Mouse (Mus musculus) limb, embryonic 10.5 days (tissue): ENCODE data around the gene Nat10. TPM values are rescaled to one million over a fixed set of nuclear protein-coding genes. Genes with fewer than 3 reads are reported as not detected.
A peak's percentile ranks its signal among the peaks of the same experiment; 100 is the strongest.

Experiments used
- DNase-seq: peaks from one replicate; pipeline ENCODE4 v3.0.0-alpha.2; 2017; ENCODE audit warnings: low spot score
- H3K27ac ChIP-seq: fragments of 300-500 bp; sonication (generic); 2 replicates; pipeline ENCODE4 v1.5.1; 2016; ENCODE audit warnings: mild to moderate bottlenecking
- H3K27me3 ChIP-seq: fragments of 300-500 bp; sonication (generic); 2 replicates; pipeline ENCODE4 v1.6.1; 2016; ENCODE audit warnings: low read depth, mild to moderate bottlenecking; ENCODE audit not compliant: poor library complexity, severe bottlenecking
- H3K36me3 ChIP-seq: fragments of 300-500 bp; sonication (generic); 2 replicates; pipeline ENCODE4 v1.6.1; 2016; ENCODE audit warnings: mild to moderate bottlenecking, moderate library complexity
- H3K4me1 ChIP-seq: fragments of 300-500 bp; sonication (generic); 2 replicates; pipeline ENCODE4 v1.6.1; 2016
- H3K4me3 ChIP-seq: fragments of 300-500 bp; sonication (generic); 2 replicates; pipeline ENCODE4 v1.5.1; 2016; ENCODE audit warnings: mild to moderate bottlenecking, moderate library complexity
- H3K9me3 ChIP-seq: fragments of 300-500 bp; sonication (generic); replicated peaks from 2 replicates; pipeline ENCODE4 v1.6.1; 2016; ENCODE audit warnings: mild to moderate bottlenecking
- WGBS: fragments of 180-500 bp; shearing (Covaris S2); methylation state at CpG from one replicate; pipeline ENCODE4 v1.1.7; 2016; 5-methylcytosine and 5-hydroxymethylcytosine counted together
- polyA plus RNA-seq: library from polyadenylated mRNA; unstranded; fragments of >200 nt; fragmentation: Nextera tagmentation; extraction: Ambion mirVana; gene quantifications from 2 replicates; pipeline ENCODE4 v1.2.1, GENCODE M21; 2016

The Nat10 gene
- polyA plus RNA-seq, 1 experiment from 2014 or later = 34.7 TPM

DNA sequence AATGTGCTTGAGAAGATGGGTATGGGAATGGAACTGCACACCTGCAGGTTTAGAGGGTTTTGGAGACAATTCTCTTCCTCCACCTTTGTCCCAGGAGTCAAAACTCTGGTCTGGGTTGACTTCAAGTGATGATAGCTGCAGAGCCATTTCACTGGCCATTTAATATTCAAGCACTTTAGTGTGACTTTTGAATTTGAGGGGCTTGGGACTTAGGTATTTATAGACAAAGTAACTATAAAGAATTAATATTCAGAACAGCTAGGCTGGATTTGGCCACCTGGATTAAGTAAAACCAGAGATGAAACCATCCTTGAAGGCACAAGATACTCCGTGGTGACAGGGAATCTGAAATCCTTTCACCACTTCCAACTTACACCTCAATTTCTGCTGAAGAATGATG, 1.4 kb upstream of the Nat10 start:
- Histone ChIP-seq H3K4me1 (peaks cover 15% of the 10 kb centered on the region), H3K36me3 (peaks cover 36% of the 10 kb centered on the region), H3K27me3 (no peaks in the 10 kb centered on the region), H3K4me3 (no peak overlapping the region), H3K9me3 (no peaks in the 10 kb centered on the region), H3K27ac (no peak overlapping the region)
- no peak for DNase-seq
- WGBS = 60% methylated on average over 1 of the region's 1 CpGs

- H3K27ac ChIP-seq = no peak overlapping the region
- WGBS = 44% methylated on average over 4 of the region's 4 CpGs
- no peak for DNase-seq
Observed at GRCm38 (mm10) chr2:103761993-103762392, 923 bp upstream of the Nat10 start.

GRCm38 (mm10) chr2:103760421-103760820, 649 bp downstream of the Nat10 start:
- Histone ChIP-seq H3K4me1 (peaks cover 15% of the 10 kb centered on the region), H3K27ac (peak overlapping the region; percentile 78), H3K4me3 (peak overlapping the region; percentile 83), H3K27me3 (no peaks in the 10 kb centered on the region), H3K9me3 (no peaks in the 10 kb centered on the region), H3K36me3 (peaks cover 32% of the 10 kb centered on the region)
- peak; percentile 36 for DNase-seq
- under 1% methylated on average over 12 of the region's 12 CpGs for WGBS

More at GRCm38 (mm10) chr2:103761993-103762392, 923 bp upstream of the Nat10 start:
- H3K36me3 ChIP-seq = peaks cover 31% of the 10 kb centered on the region
- H3K9me3 ChIP-seq = no peaks in the 10 kb centered on the region
- peaks cover 15% of the 10 kb centered on the region for H3K4me1 ChIP-seq
- H3K27me3 ChIP-seq = no peaks in the 10 kb centered on the region
- H3K4me3 ChIP-seq = peak overlapping the region; percentile 83

- H3K4me1 ChIP-seq = peaks cover 8% of the 10 kb centered on the region
- DNase-seq = no peak
- WGBS = 91% methylated on average over 9 of the region's 9 CpGs
- H3K27me3 ChIP-seq = no peaks in the 10 kb centered on the region
- peaks cover 63% of the 10 kb centered on the region for H3K36me3 ChIP-seq
- no peak overlapping the region for H3K27ac ChIP-seq
- H3K9me3 ChIP-seq = no peaks in the 10 kb centered on the region
- no peak overlapping the region for H3K4me3 ChIP-seq
Observed at GRCm38 (mm10) chr2:103755458-103756085, 5.5 kb downstream of the Nat10 start.

DNA sequence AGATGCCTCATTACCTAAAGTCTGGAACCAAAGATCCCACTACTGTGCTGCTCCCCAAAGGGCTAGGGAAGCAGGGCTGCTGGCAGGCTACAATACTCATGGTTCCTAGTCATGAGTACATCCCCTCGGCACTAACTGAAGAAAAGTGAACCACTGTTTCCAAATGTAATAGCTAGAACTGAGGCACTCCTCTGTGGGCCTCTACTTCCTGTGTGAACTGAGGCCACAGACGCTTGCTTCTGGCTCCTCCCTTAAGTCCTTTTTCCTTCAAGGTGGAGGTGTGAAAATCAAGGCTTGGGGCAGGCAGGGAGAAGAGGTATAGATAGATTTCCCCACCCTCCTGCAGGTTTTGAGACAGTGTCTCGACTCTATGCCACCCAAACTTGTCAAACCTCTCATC, 6.5 kb downstream of the Nat10 start:
- no peak overlapping the region for H3K4me3 ChIP-seq
- H3K27me3 ChIP-seq = no peaks in the 10 kb centered on the region
- peaks cover 73% of the 10 kb centered on the region for H3K36me3 ChIP-seq
- no peak overlapping the region for H3K27ac ChIP-seq
- WGBS = 90% methylated on average over 3 of the region's 3 CpGs
- DNase-seq = no peak
- H3K4me1 ChIP-seq = no peaks in the 10 kb centered on the region
- no peaks in the 10 kb centered on the region for H3K9me3 ChIP-seq

- no peak for DNase-seq
- Histone ChIP-seq H3K27me3 (no peaks in the 10 kb centered on the region), H3K27ac (no peak overlapping the region), H3K4me1 (no peaks in the 10 kb centered on the region), H3K4me3 (no peak overlapping the region), H3K9me3 (no peaks in the 10 kb centered on the region), H3K36me3 (peaks cover 99% of the 10 kb centered on the region)
- WGBS = 97% methylated on average over 6 of the region's 6 CpGs
Observed at GRCm38 (mm10) chr2:103751771-103752170, 9.3 kb downstream of the Nat10 start.

GRCm38 (mm10) chr2:103749091-103749490, 12.0 kb downstream of the Nat10 start:
- no peak for DNase-seq
- Histone ChIP-seq H3K4me3 (no peak overlapping the region), H3K27me3 (no peaks in the 10 kb centered on the region), H3K4me1 (no peaks in the 10 kb centered on the region), H3K9me3 (no peaks in the 10 kb centered on the region), H3K36me3 (peaks cover 85% of the 10 kb centered on the region), H3K27ac (no peak overlapping the region)
- 92% methylated on average over 3 of the region's 3 CpGs for WGBS

GRCm38 (mm10) chr2:103747891-103748290, 13.2 kb downstream of the Nat10 start:
- WGBS = 86% methylated on average over 9 of the region's 9 CpGs
- no peaks in the 10 kb centered on the region for H3K4me1 ChIP-seq
- H3K4me3 ChIP-seq = no peak overlapping the region
- H3K27me3 ChIP-seq = no peaks in the 10 kb centered on the region
- peaks cover 82% of the 10 kb centered on the region for H3K36me3 ChIP-seq
- H3K9me3 ChIP-seq = no peaks in the 10 kb centered on the region
- no peak for DNase-seq
- no peak overlapping the region for H3K27ac ChIP-seq

- Histone ChIP-seq H3K4me1 (no peaks in the 10 kb centered on the region), H3K4me3 (no peak overlapping the region), H3K27me3 (no peaks in the 10 kb centered on the region), H3K27ac (no peak overlapping the region), H3K36me3 (peaks cover 83% of the 10 kb centered on the region), H3K9me3 (no peaks in the 10 kb centered on the region)
- no peak for DNase-seq
- WGBS = 86% methylated on average over 2 of the region's 2 CpGs
Observed at GRCm38 (mm10) chr2:103746761-103747160, 14.3 kb downstream of the Nat10 start.

DNA sequence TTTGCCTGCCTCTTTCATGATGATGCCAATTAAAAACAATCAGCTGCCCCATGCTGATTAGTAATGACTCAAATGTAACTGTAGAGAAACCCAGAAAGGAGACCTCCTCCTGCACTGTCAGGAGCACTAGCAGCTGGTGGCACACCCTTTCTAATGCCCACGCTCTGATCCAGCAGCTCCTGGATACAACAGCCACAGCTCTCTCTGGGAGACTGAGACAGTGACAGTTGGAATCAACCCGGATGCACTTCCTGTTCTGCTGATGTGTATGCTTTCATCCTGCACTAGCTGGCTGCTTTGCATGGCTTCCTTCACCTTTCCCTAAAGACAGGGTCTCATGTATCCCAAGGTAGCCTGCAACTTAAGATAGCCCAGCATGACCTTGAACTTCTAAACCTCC, 15.0 kb downstream of the Nat10 start:
- no peak for DNase-seq
- WGBS = 88% methylated on average over 2 of the region's 2 CpGs
- H3K36me3 ChIP-seq = peaks cover 81% of the 10 kb centered on the region

DNA sequence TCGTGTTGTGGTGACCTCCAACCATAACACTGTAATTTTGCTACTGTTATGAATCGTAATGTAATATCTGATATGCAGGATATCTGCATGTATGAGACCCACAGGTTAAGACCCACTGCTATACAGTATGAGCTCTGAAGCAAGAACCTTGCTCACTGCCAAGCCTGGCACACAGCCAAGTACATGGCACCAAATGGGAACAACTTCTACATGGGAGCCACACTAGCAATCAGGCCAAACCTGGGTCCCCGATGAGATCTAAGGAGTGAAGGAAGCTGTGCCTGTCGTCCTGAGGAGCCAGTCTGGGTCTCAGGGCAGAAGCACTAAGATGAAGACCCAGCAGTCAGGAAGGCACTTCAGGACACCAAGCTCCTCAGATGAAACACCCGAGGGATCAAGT, 15.6 kb downstream of the Nat10 start:
- H3K27me3 ChIP-seq = no peaks in the 10 kb centered on the region
- no peak overlapping the region for H3K4me3 ChIP-seq
- no peaks in the 10 kb centered on the region for H3K9me3 ChIP-seq
- peaks cover 81% of the 10 kb centered on the region for H3K36me3 ChIP-seq
- no peaks in the 10 kb centered on the region for H3K4me1 ChIP-seq
- 90% methylated on average over 5 of the region's 5 CpGs for WGBS
- H3K27ac ChIP-seq = no peak overlapping the region
- DNase-seq = no peak

More for the DNA sequence above, 15.0 kb downstream of the Nat10 start:
- H3K9me3 ChIP-seq = no peaks in the 10 kb centered on the region
- H3K27ac ChIP-seq = no peak overlapping the region
- H3K27me3 ChIP-seq = no peaks in the 10 kb centered on the region
- no peak overlapping the region for H3K4me3 ChIP-seq
- H3K4me1 ChIP-seq = no peaks in the 10 kb centered on the region

GRCm38 (mm10) chr2:103743988-103744387, 17.1 kb downstream of the Nat10 start:
- Histone ChIP-seq H3K9me3 (no peaks in the 10 kb centered on the region), H3K4me1 (no peaks in the 10 kb centered on the region), H3K4me3 (no peak overlapping the region), H3K36me3 (peaks cover 81% of the 10 kb centered on the region), H3K27ac (0 out of 2 replicates have a peak overlapping the region, but pooled peaks have one; percentile 1), H3K27me3 (no peaks in the 10 kb centered on the region)
- WGBS = 87% methylated on average over 7 of the region's 7 CpGs
- peak; percentile 77 for DNase-seq

GRCm38 (mm10) chr2:103743536-103743935, 17.5 kb downstream of the Nat10 start:
- 97% methylated on average over 2 of the region's 2 CpGs for WGBS

DNA sequence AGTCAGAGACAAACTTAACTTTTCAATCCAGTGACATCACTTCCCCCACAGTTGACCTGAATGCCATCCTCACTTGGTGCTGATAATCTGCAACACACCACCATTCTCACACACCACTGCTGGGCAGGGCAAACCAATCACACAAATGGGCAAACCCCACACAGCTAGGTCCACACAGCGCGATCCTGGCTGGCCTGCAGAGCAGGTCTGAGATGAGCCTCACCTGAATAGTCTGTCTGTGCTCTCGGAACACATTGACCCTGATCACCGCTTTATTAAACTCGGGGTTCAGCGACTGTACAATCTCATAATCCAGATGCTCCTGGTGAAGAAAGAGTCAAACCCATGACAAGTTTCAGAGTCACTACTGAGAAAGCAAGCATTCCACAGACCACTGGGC, 18.2 kb downstream of the Nat10 start:
- no peaks in the 10 kb centered on the region for H3K27me3 ChIP-seq
- H3K9me3 ChIP-seq = no peaks in the 10 kb centered on the region
- H3K4me3 ChIP-seq = no peak overlapping the region
- WGBS = 96% methylated on average over 6 of the region's 6 CpGs
- DNase-seq = no peak
- H3K27ac ChIP-seq = no peak overlapping the region
- H3K36me3 ChIP-seq = peaks cover 76% of the 10 kb centered on the region
- H3K4me1 ChIP-seq = no peaks in the 10 kb centered on the region

More at GRCm38 (mm10) chr2:103743536-103743935, 17.5 kb downstream of the Nat10 start:
- H3K36me3 ChIP-seq = peaks cover 81% of the 10 kb centered on the region
- no peak for DNase-seq
- no peaks in the 10 kb centered on the region for H3K4me1 ChIP-seq
- H3K4me3 ChIP-seq = no peak overlapping the region
- H3K27me3 ChIP-seq = no peaks in the 10 kb centered on the region
- no peak overlapping the region for H3K27ac ChIP-seq
- no peaks in the 10 kb centered on the region for H3K9me3 ChIP-seq
